ENCODE assay signal across 7 mouse cellular contexts in the genomic region with DNA sequence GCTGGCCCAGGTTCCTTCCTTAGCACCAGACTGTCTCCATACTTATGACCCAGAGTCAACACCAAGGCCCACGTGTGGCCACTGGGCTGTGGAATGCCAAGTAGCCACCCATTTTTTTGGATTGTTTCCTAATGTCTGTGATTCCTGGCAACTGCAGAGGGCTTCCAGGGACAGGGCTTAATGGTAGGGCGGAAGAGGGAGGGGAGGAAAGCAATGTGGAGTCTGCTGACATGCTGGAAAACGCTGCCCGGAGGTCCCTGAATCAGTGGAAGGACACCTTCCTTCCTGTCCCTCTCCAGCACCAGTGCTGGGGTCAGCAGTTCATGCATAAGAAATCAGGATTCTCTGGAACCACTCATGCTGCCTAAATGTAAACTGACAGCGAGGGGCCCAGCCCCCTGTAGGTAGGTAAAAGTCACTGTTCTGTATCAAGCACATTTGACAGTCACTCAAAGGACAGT.
DNase-seq lines count a peak whose midpoint lies in the region; ATAC-seq lines count a peak whose summit lies in the region.

No protein-coding gene starts in this region.

- 0 out of 2 replicates have a peak, but pooled peaks have one; percentile 79 for ATAC-seq in embryonic facial prominence, embryonic 11.5 days (replicated peaks; ENCODE audit: insufficient number of reproducible peaks, low FRiP score, low TSS enrichment, low read depth)
- no peak for ATAC-seq in intestine, embryonic 15.5 days
- no peak for ATAC-seq in lung, embryonic 15.5 days (ENCODE audit: borderline replicate concordance, extremely low read depth, low FRiP score, low TSS enrichment)
- ATAC-seq in forebrain, embryonic 15.5 days (replicated peaks): no peak
- ATAC-seq in forebrain, embryonic 13.5 days: no peak

- intact Hi-C loops in left cerebral cortex, postnatal 25 days (cut with DNase I): no loop called here

- H3K27ac ChIP-seq in embryonic facial prominence, embryonic 11.5 days (replicated peaks; ENCODE audit: low read depth, low read length): no peak overlapping the region
- H3K27ac ChIP-seq in intestine, embryonic 15.5 days: 0 out of 2 replicates have a peak overlapping the region, but pooled peaks have one; percentile 37
- peak overlapping the region; percentile 58 for H3K27ac ChIP-seq in lung, embryonic 15.5 days
- no peak overlapping the region for H3K27ac ChIP-seq in forebrain, embryonic 15.5 days (replicated peaks)
- H3K27ac ChIP-seq in forebrain, embryonic 13.5 days: no peak overlapping the region

- peak; percentile 25 to 49 for DNase-seq in adrenal gland, postnatal 36 days
- DNase-seq in embryonic facial prominence, embryonic 11.5 days (ENCODE audit: low spot score): peak; percentile 63
- DNase-seq in left cerebral cortex, postnatal 25 days (ENCODE audit: low spot score in 2 of 2): no peak

- H3K27me3 ChIP-seq in embryonic facial prominence, embryonic 11.5 days (ENCODE audit: control insufficient read depth, insufficient read depth, low read length): no peaks in the 10 kb centered on the region
- H3K27me3 ChIP-seq in intestine, embryonic 15.5 days (replicated peaks): no peaks in the 10 kb centered on the region
- H3K27me3 ChIP-seq in lung, embryonic 15.5 days: no peaks in the 10 kb centered on the region
- no peaks in the 10 kb centered on the region for H3K27me3 ChIP-seq in forebrain, embryonic 15.5 days
- no peaks in the 10 kb centered on the region for H3K27me3 ChIP-seq in forebrain, embryonic 13.5 days

- no peak overlapping the region for H3K4me3 ChIP-seq in embryonic facial prominence, embryonic 11.5 days (ENCODE audit: low read depth, low read length)
- no peak overlapping the region for H3K4me3 ChIP-seq in intestine, embryonic 15.5 days (replicated peaks)
- no peak overlapping the region for H3K4me3 ChIP-seq in lung, embryonic 15.5 days
- H3K4me3 ChIP-seq in forebrain, embryonic 15.5 days: no peak overlapping the region
- H3K4me3 ChIP-seq in forebrain, embryonic 13.5 days: no peak overlapping the region

- no peak overlapping the region for H3K4me2 ChIP-seq in embryonic facial prominence, embryonic 11.5 days (ENCODE audit: low read depth, low read length)
- no peak overlapping the region for H3K4me2 ChIP-seq in intestine, embryonic 15.5 days (replicated peaks)
- no peak overlapping the region for H3K4me2 ChIP-seq in lung, embryonic 15.5 days
- no peak overlapping the region for H3K4me2 ChIP-seq in forebrain, embryonic 15.5 days (replicated peaks)
- no peak overlapping the region for H3K4me2 ChIP-seq in forebrain, embryonic 13.5 days

- H3K9me3 ChIP-seq in embryonic facial prominence, embryonic 11.5 days (replicated peaks; ENCODE audit: control insufficient read depth, low read length): no peaks in the 10 kb centered on the region
- no peaks in the 10 kb centered on the region for H3K9me3 ChIP-seq in intestine, embryonic 15.5 days
- no peaks in the 10 kb centered on the region for H3K9me3 ChIP-seq in lung, embryonic 15.5 days
- no peaks in the 10 kb centered on the region for H3K9me3 ChIP-seq in forebrain, embryonic 15.5 days
- no peaks in the 10 kb centered on the region for H3K9me3 ChIP-seq in forebrain, embryonic 13.5 days (replicated peaks)

- no peaks in the 10 kb centered on the region for H3K36me3 ChIP-seq in embryonic facial prominence, embryonic 11.5 days (replicated peaks; ENCODE audit: control insufficient read depth, insufficient read depth, low read depth, low read length)
- H3K36me3 ChIP-seq in intestine, embryonic 15.5 days: no peaks in the 10 kb centered on the region
- H3K36me3 ChIP-seq in lung, embryonic 15.5 days: no peaks in the 10 kb centered on the region
- H3K36me3 ChIP-seq in forebrain, embryonic 15.5 days: no peaks in the 10 kb centered on the region
- no peaks in the 10 kb centered on the region for H3K36me3 ChIP-seq in forebrain, embryonic 13.5 days (ENCODE audit: poor library complexity, severe bottlenecking)

- WGBS in embryonic facial prominence, embryonic 11.5 days: 27% methylated on average over 5 of the region's 5 CpGs
- 39% methylated on average over 5 of the region's 5 CpGs for WGBS in intestine, embryonic 15.5 days
- WGBS in lung, embryonic 15.5 days: 19% methylated on average over 5 of the region's 5 CpGs
- whole genome bisulfite sequencing in forebrain, embryonic 15.5 days: 63% methylated on average over 5 of the region's 5 CpGs
- WGBS in forebrain, embryonic 13.5 days: 62% methylated on average over 5 of the region's 5 CpGs

- H3K4me1 ChIP-seq in embryonic facial prominence, embryonic 11.5 days (ENCODE audit: control insufficient read depth, insufficient read depth, low read length): no peaks in the 10 kb centered on the region
- no peaks in the 10 kb centered on the region; the same call in 1 of the 2 replicates for H3K4me1 ChIP-seq in intestine, embryonic 15.5 days (replicated peaks)
- peaks cover 9% of the 10 kb centered on the region for H3K4me1 ChIP-seq in lung, embryonic 15.5 days
- no peaks in the 10 kb centered on the region for H3K4me1 ChIP-seq in forebrain, embryonic 15.5 days
- no peaks in the 10 kb centered on the region for H3K4me1 ChIP-seq in forebrain, embryonic 13.5 days

- H3K9ac ChIP-seq in embryonic facial prominence, embryonic 11.5 days (replicated peaks; ENCODE audit: low read length): no peak overlapping the region
- H3K9ac ChIP-seq in intestine, embryonic 15.5 days: no peak overlapping the region
- no peak overlapping the region for H3K9ac ChIP-seq in lung, embryonic 15.5 days
- H3K9ac ChIP-seq in forebrain, embryonic 15.5 days (replicated peaks): no peak overlapping the region
- H3K9ac ChIP-seq in forebrain, embryonic 13.5 days: no peak overlapping the region

Comparison
In these comparisons a context has a peak if more than half of its experiments do, and no peak if none do; other contexts are left out.
1. DNase-seq: peak in adrenal gland, postnatal 36 days (2 of 2) and embryonic facial prominence, embryonic 11.5 days (single experiment); none in left cerebral cortex, postnatal 25 days (0 of 2).
2. H3K27ac ChIP-seq: peak in intestine, embryonic 15.5 days (single experiment) and lung, embryonic 15.5 days (single experiment); none in embryonic facial prominence, embryonic 11.5 days (single experiment), forebrain, embryonic 15.5 days (single experiment) and forebrain, embryonic 13.5 days (single experiment).